Mouse (Mus musculus) myocyte (in vitro differentiated cells): ENCODE measurements at regions not wholly inside any gene's neighbourhood (a gene's known extent, or its start where the extent isn't known, plus 50 kb on each side); places are given as distances from the start of the nearest gene placed in this dataset.

Experiments used
- H3K27me3 ChIP-seq: one replicate; pipeline ENCODE4 v1.6.1; 2011; ENCODE audit not compliant: control insufficient read depth, insufficient read depth, insufficient read length
- H3K36me3 ChIP-seq: one replicate; pipeline ENCODE4 v1.6.1; 2011; ENCODE audit not compliant: control insufficient read depth, insufficient read depth
- H3K4me2 ChIP-seq: one replicate; pipeline ENCODE4 v1.6.1; 2011; ENCODE audit warnings: low read depth, control low read depth
- H3K4me3 ChIP-seq: one replicate; pipeline ENCODE4 v1.5.1; 2011; ENCODE audit warnings: mild to moderate bottlenecking, control low read depth, moderate library complexity
- H3K79me2 ChIP-seq: one replicate; pipeline ENCODE4 v1.6.1; 2011; ENCODE audit not compliant: control insufficient read depth, insufficient read depth
- H3ac ChIP-seq: one replicate; pipeline ENCODE4 v1.6.1; 2011; ENCODE audit not compliant: control insufficient read depth, insufficient read length
- CEBPB ChIP-seq: IDR thresholded peaks from 2 replicates; pipeline ENCODE4 v1.6.1; 2011; ENCODE audit warnings: mild to moderate bottlenecking, moderate library complexity; ENCODE audit not compliant: poor library complexity, insufficient read depth, severe bottlenecking
- E2F4 ChIP-seq: IDR thresholded peaks from one replicate; pipeline ENCODE4 v1.6.1; 2011; ENCODE audit warnings: mild to moderate bottlenecking, control low read depth, moderate library complexity; ENCODE audit not compliant: insufficient read depth
- MAX ChIP-seq: IDR thresholded peaks from one replicate; pipeline ENCODE4 v1.6.1; 2011; ENCODE audit warnings: low read depth, mild to moderate bottlenecking, control low read depth
- MYOD1 ChIP-seq, 3 experiments: IDR thresholded peaks; one replicate each; pipeline ENCODE4 v1.6.1; 2011; ENCODE audit warnings: control low read depth in 2 of 3, low read depth in 2 of 3, mild to moderate bottlenecking in 2 of 3, moderate library complexity in 1 of 3; ENCODE audit not compliant: insufficient read length in 2 of 3, control insufficient read depth in 1 of 3
- MYOG ChIP-seq, 3 experiments: IDR thresholded peaks; one replicate each; pipeline ENCODE4 v1.6.1; 2011; ENCODE audit warnings: control low read depth in 2 of 3, low read depth in 2 of 3, mild to moderate bottlenecking in 2 of 3; ENCODE audit not compliant: insufficient read length in 2 of 3, control insufficient read depth in 1 of 3, insufficient read depth in 1 of 3
- POLR2A ChIP-seq: IDR thresholded peaks from one replicate; pipeline ENCODE4 v1.6.1; 2011; ENCODE audit warnings: low read depth, mild to moderate bottlenecking, control low read depth, moderate library complexity; ENCODE audit not compliant: insufficient read length
- POLR2AphosphoS2 ChIP-seq: IDR thresholded peaks from one replicate; pipeline ENCODE4 v1.6.1; 2011; ENCODE audit warnings: low read depth, control low read depth; ENCODE audit not compliant: insufficient read length
- REST ChIP-seq: IDR thresholded peaks from one replicate; pipeline ENCODE4 v1.6.1; 2011; ENCODE audit warnings: mild to moderate bottlenecking, control low read depth, moderate library complexity; ENCODE audit not compliant: insufficient read depth, insufficient read length
- SRF ChIP-seq: IDR thresholded peaks from one replicate; pipeline ENCODE4 v1.6.1; 2011; ENCODE audit warnings: low read depth; ENCODE audit not compliant: control insufficient read depth, insufficient read length
- TCF12 ChIP-seq: IDR thresholded peaks from one replicate; pipeline ENCODE4 v1.6.1; 2011; ENCODE audit warnings: mild to moderate bottlenecking, control low read depth; ENCODE audit not compliant: poor library complexity, insufficient read depth, severe bottlenecking
- TCF3 ChIP-seq: IDR thresholded peaks from one replicate; pipeline ENCODE4 v1.6.1; 2011; ENCODE audit warnings: low read depth, control low read depth; ENCODE audit not compliant: insufficient read length
- USF1 ChIP-seq: IDR thresholded peaks from one replicate; pipeline ENCODE4 v1.6.1; 2011; ENCODE audit warnings: low read depth, mild to moderate bottlenecking, control low read depth, moderate library complexity

DNA sequence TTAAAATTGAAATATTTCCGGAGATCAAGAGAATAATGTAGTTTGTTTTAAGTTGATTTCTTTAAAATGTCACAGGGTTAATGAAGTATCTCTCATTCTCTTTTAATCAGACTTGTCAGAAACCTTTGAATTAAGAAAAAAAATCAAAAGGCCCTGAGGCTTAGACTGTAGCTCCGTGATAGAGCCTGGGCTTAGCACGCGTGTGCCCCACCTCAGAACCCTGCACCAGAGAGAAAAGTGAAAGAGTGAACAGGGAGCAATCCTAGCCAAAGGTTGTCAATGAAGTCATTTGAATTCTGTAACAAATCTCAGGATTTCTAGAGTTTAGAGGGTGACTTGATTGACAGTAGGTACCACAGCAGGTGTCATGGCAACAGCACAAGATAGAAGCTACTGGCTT lies 61.0 kb upstream of the Arhgap11a start:
- no peak overlapping the region for H3ac ChIP-seq
- H3K36me3 ChIP-seq: no peaks in the 10 kb centered on the region
- no peak for TF ChIP-seq REST
- no peak for TF ChIP-seq TCF3
- TF ChIP-seq SRF: no peak
- no peak for TF ChIP-seq POLR2A
- TF ChIP-seq CEBPB: no peak
- TF ChIP-seq MAX: no peak
- no peak for TF ChIP-seq USF1
- no peak for TF ChIP-seq E2F4
- no peak for TF ChIP-seq MYOG (IDR thresholded peaks at IDR 0.05; ENCODE audit: control insufficient read depth in 1 of 3, insufficient read depth in 1 of 3, insufficient read length in 2 of 3, low read depth in 2 of 3)
- no peak for TF ChIP-seq TCF12
- no peak for TF ChIP-seq MYOD1 (IDR thresholded peaks at IDR 0.05; ENCODE audit: control insufficient read depth in 1 of 3, insufficient read length in 2 of 3, low read depth in 2 of 3)
- TF ChIP-seq POLR2AphosphoS2: no peak

DNA sequence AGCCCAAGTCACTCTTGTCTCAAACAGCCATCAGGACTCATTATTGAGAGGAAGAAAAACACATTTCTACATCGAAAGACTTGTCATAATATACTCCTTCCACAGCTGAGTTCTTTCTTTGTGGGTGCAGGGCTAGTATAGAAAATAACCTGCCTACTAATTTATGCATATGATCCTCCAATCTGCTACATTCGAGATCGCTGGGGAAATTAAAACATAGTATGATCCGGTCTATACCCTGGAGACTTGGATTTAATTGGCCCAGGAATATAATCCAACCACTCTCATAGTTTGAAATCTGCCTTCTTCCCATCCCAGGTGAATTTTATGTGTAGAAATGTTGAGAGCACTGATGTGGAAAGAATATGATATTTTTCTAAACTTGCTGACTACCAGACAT lies 60.2 kb upstream of the Arhgap11a start:
- no peaks in the 10 kb centered on the region for H3K36me3 ChIP-seq
- H3K27me3 ChIP-seq: no peaks in the 10 kb centered on the region
- H3K79me2 ChIP-seq: no peaks in the 10 kb centered on the region
- no peak overlapping the region for H3K4me2 ChIP-seq
- no peak overlapping the region for H3ac ChIP-seq
- no peak overlapping the region for H3K4me3 ChIP-seq
- TF ChIP-seq TCF3: no peak
- no peak for TF ChIP-seq POLR2A
- no peak for TF ChIP-seq MAX
- TF ChIP-seq USF1: no peak
- no peak for TF ChIP-seq POLR2AphosphoS2

More for the DNA sequence above, 61.0 kb upstream of the Arhgap11a start:
- Histone ChIP-seq H3K4me2 (no peak overlapping the region), H3K79me2 (no peaks in the 10 kb centered on the region), H3K27me3 (no peaks in the 10 kb centered on the region), H3K4me3 (no peak overlapping the region)

GRCm38 (mm10) chr2:113904414-113904813 lies 56.0 kb upstream of the Arhgap11a start:
- no peak overlapping the region for H3K4me3 ChIP-seq
- no peak overlapping the region for H3K4me2 ChIP-seq
- TF ChIP-seq POLR2A (no peak), SRF (no peak), TCF12 (no peak), CEBPB (peak; percentile 68; the same call in 1 of the 2 replicates), TCF3 (no peak), USF1 (no peak)
- H3ac ChIP-seq: no peak overlapping the region
- H3K27me3 ChIP-seq: no peaks in the 10 kb centered on the region
- H3K36me3 ChIP-seq: no peaks in the 10 kb centered on the region
- H3K79me2 ChIP-seq: no peaks in the 10 kb centered on the region

DNA sequence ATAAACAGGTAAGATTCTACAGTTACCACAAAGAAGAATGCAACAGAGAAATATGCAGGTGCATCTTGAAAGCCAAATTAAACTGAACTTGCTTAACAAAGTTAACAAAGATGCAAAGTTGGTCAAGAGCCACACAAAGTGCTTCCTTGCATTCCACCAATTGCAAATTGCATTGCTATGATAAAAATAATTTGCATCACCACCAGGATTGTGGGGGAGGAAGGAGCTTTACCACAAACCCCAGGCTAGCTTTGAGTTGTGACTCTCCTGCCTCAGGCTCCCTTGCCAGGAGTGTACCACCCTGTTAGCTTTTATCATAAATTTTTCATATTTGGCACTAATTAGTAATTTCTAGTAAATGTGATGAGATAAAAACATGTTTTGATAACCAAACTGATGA lies 55.4 kb upstream of the Arhgap11a start:
- Histone ChIP-seq H3K4me2 (no peak overlapping the region), H3K36me3 (no peaks in the 10 kb centered on the region), H3K27me3 (no peaks in the 10 kb centered on the region), H3K4me3 (no peak overlapping the region), H3K79me2 (no peaks in the 10 kb centered on the region), H3ac (no peak overlapping the region)
- TF ChIP-seq REST (no peak), POLR2A (no peak), USF1 (no peak), TCF12 (no peak), CEBPB (no peak), MYOG (IDR thresholded peaks at IDR 0.05; ENCODE audit: control insufficient read depth in 1 of 3, insufficient read depth in 1 of 3, insufficient read length in 2 of 3, low read depth in 2 of 3) (no peak), MYOD1 (IDR thresholded peaks at IDR 0.05; ENCODE audit: control insufficient read depth in 1 of 3, insufficient read length in 2 of 3, low read depth in 2 of 3) (no peak), SRF (no peak), POLR2AphosphoS2 (no peak), MAX (no peak), E2F4 (no peak), TCF3 (no peak)

DNA sequence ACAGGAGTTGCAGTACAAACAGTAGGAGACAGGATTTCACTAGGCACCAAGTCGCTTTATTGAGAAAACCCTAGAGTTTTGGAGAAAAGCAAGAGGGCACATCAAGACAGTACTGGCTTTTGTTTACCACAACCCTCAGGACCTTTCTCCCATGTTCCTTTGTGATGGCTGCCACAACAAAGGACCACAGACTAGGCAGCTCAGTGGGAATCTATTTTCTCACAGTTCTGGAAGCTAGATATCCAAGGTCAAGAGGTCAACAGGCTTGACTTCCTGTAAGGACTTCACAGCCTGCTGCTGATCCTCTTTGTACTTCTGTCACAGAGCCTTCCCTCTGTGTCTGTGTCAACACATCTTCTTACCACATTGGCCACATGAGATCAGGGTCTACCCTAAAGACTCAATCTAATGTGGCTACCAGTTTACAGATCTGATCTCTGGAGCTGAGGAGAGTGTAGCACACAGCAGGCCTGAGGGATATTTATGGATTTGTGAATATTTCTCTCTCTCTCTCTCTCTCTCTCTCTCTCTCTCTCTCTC lies 54.6 kb upstream of the Arhgap11a start:
- H3K4me3 ChIP-seq: no peak overlapping the region
- no peaks in the 10 kb centered on the region for H3K36me3 ChIP-seq
- no peak overlapping the region for H3ac ChIP-seq
- TF ChIP-seq USF1 (no peak), MYOD1 (IDR thresholded peaks at IDR 0.05; ENCODE audit: control insufficient read depth in 1 of 3, insufficient read length in 2 of 3, low read depth in 2 of 3) (no peak), MAX (no peak), TCF12 (no peak)
- H3K4me2 ChIP-seq: no peak overlapping the region
- no peaks in the 10 kb centered on the region for H3K27me3 ChIP-seq
- H3K79me2 ChIP-seq: no peaks in the 10 kb centered on the region

DNA sequence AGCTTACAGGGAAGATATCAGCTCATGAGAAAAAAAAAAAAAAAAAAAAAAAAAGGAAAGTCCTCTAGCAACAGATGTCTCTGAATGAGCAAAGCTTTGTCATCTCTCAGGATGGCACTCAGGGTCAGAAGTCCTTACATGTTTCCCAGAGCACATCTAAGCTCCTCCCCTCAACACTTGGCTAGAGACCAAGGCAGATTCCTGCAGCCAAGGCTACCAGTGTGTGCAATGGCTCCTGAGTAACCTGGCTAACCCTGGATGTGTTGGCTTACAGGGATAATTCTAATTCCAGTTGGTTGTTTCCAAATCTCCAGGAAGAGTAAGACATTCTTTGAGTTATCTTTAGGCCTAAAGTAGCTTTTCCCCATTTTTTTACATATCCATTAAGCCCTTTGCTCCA lies 53.9 kb upstream of the Arhgap11a start:
- H3K4me3 ChIP-seq: no peak overlapping the region
- no peak for TF ChIP-seq E2F4
- no peak for TF ChIP-seq MYOG (IDR thresholded peaks at IDR 0.05; ENCODE audit: control insufficient read depth in 1 of 3, insufficient read depth in 1 of 3, insufficient read length in 2 of 3, low read depth in 2 of 3)
- no peak for TF ChIP-seq CEBPB
- no peak for TF ChIP-seq USF1
- no peak for TF ChIP-seq REST
- no peak for TF ChIP-seq POLR2AphosphoS2
- no peak for TF ChIP-seq MYOD1 (IDR thresholded peaks at IDR 0.05; ENCODE audit: control insufficient read depth in 1 of 3, insufficient read length in 2 of 3, low read depth in 2 of 3)
- TF ChIP-seq SRF: no peak
- no peaks in the 10 kb centered on the region for H3K27me3 ChIP-seq
- no peaks in the 10 kb centered on the region for H3K79me2 ChIP-seq
- no peak overlapping the region for H3ac ChIP-seq
- H3K36me3 ChIP-seq: no peaks in the 10 kb centered on the region
- no peak overlapping the region for H3K4me2 ChIP-seq
